In the genomic region with DNA sequence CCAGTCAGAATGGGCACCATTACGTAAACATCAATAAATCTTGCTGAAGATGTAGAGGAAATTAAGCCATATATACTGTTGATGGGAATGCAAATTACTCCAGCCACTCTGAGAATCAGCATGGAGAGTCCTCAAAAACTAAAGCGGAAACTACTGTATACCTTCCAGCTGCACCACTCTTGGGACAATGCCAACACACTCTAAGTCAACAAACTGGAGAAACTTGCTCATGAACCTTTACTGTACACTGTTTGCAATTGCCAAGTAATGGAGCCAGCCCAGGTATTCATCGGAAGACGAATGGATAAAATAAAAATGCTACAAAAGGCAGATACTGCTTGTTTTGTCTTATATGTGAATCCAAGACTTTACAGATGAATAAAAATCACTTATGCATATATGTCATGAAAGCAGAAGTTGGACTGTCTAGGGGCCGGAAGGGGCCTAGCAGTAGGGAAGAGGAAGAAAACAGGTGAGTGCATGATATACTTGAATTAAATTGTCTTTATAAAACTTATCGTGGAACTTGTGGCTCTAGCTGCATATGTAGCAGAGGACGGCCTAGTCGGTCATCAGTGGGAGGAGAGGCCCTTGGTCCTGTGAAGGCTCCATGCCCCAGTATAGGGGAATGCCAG, we compare ENCODE assay signal across 21 mouse cellular contexts. TPM values are rescaled to one million over a fixed set of nuclear protein-coding genes. Genes with fewer than 3 reads are reported as not detected.
DNase-seq lines count a peak whose midpoint lies in the region; ATAC-seq lines count a peak whose summit lies in the region.
"Had no signal": no experiment of that assay in that cellular context is flagged by ENCODE, and none has a peak within 500 bp of the region (broad histone marks: within the 10 kb centered on the region; RNA-seq: fewer than 3 reads in every experiment).

No protein-coding gene starts in this region.

- no peaks in the 10 kb centered on the region for H3K27me3 ChIP-seq in embryonic facial prominence, embryonic 14.5 days (replicated peaks; ENCODE audit: control insufficient read depth, insufficient read depth, low read length)
- H3K27me3 ChIP-seq in embryonic facial prominence, embryonic 10.5 days (replicated peaks; ENCODE audit: low read depth, poor library complexity, severe bottlenecking) = no peaks in the 10 kb centered on the region
- no peaks in the 10 kb centered on the region for H3K27me3 ChIP-seq in neural tube, embryonic 15.5 days (replicated peaks)
- H3K27me3 ChIP-seq: embryonic facial prominence, embryonic 13.5 days; hindbrain, embryonic 12.5 days; limb, embryonic 12.5 days; midbrain, embryonic 12.5 days had no signal

- no peak overlapping the region for H3K27ac ChIP-seq in embryonic facial prominence, embryonic 14.5 days (replicated peaks; ENCODE audit: low read depth, low read length)
- no peak overlapping the region for H3K27ac ChIP-seq in embryonic facial prominence, embryonic 10.5 days (replicated peaks)
- no peak overlapping the region for H3K27ac ChIP-seq in neural tube, embryonic 15.5 days (replicated peaks)
- H3K27ac ChIP-seq: embryonic facial prominence, embryonic 13.5 days; heart, adult 2 months; hindbrain, embryonic 12.5 days; limb, embryonic 12.5 days; macrophage; midbrain, embryonic 12.5 days had no signal

- H3K9me3 ChIP-seq in embryonic facial prominence, embryonic 14.5 days (ENCODE audit: control insufficient read depth, low read length) = no peaks in the 10 kb centered on the region
- H3K9me3 ChIP-seq in embryonic facial prominence, embryonic 10.5 days = no peaks in the 10 kb centered on the region
- H3K9me3 ChIP-seq in neural tube, embryonic 15.5 days (replicated peaks) = no peaks in the 10 kb centered on the region
- H3K9me3 ChIP-seq: embryonic facial prominence, embryonic 13.5 days; hindbrain, embryonic 12.5 days; limb, embryonic 12.5 days; midbrain, embryonic 12.5 days had no signal

- peak; percentile 36 for DNase-seq in embryonic facial prominence, embryonic 14.5 days (ENCODE audit: low spot score)
- DNase-seq in embryonic facial prominence, embryonic 10.5 days (ENCODE audit: low spot score) = no peak
- peak; percentile 45 for DNase-seq in urinary bladder, postnatal 14 days (ENCODE audit: low spot score)
- DNase-seq in urinary bladder, postnatal 25 days (ENCODE audit: low spot score) = no peak
- DNase-seq in lung, postnatal 25 days (ENCODE audit: low spot score) = peak; percentile 46
- no peak for DNase-seq in right cerebral cortex, postnatal 36 days (ENCODE audit: low spot score in 2 of 2)
- DNase-seq in c-Kit-positive CD71-positive TER-119-positive erythroid progenitor cells, embryonic 14.5 days (ENCODE audit: low spot score) = no peak
- DNase-seq: adrenal gland, adult 2 months; cerebellum, adult 18-20 months; gastrocnemius, postnatal 10 days; heart, adult 2 months; layer of hippocampus, adult 9-11 months; thymus, postnatal 36 days had no signal

- no peaks in the 10 kb centered on the region for H3K36me3 ChIP-seq in embryonic facial prominence, embryonic 14.5 days (ENCODE audit: control insufficient read depth, insufficient read depth, low read length)
- H3K36me3 ChIP-seq in embryonic facial prominence, embryonic 10.5 days (replicated peaks) = no peaks in the 10 kb centered on the region
- no peaks in the 10 kb centered on the region for H3K36me3 ChIP-seq in neural tube, embryonic 15.5 days
- H3K36me3 ChIP-seq: embryonic facial prominence, embryonic 13.5 days; hindbrain, embryonic 12.5 days; limb, embryonic 12.5 days; midbrain, embryonic 12.5 days had no signal

- no peak overlapping the region for H3K4me3 ChIP-seq in embryonic facial prominence, embryonic 14.5 days (ENCODE audit: low read depth, low read length)
- no peak overlapping the region for H3K4me3 ChIP-seq in embryonic facial prominence, embryonic 10.5 days
- H3K4me3 ChIP-seq in neural tube, embryonic 15.5 days (replicated peaks) = no peak overlapping the region
- H3K4me3 ChIP-seq: embryonic facial prominence, embryonic 13.5 days; heart, adult 2 months; hindbrain, embryonic 12.5 days; limb, embryonic 12.5 days; midbrain, embryonic 12.5 days had no signal

- no peak overlapping the region for H3K4me2 ChIP-seq in embryonic facial prominence, embryonic 14.5 days (ENCODE audit: low read depth, low read length)
- H3K4me2 ChIP-seq in neural tube, embryonic 15.5 days = no peak overlapping the region
- H3K4me2 ChIP-seq: embryonic facial prominence, embryonic 13.5 days; hindbrain, embryonic 12.5 days; limb, embryonic 12.5 days; midbrain, embryonic 12.5 days had no signal

- WGBS in embryonic facial prominence, embryonic 14.5 days = 85% methylated on average over 8 of the region's 8 CpGs
- WGBS in embryonic facial prominence, embryonic 10.5 days = 92% methylated on average over 8 of the region's 8 CpGs
- 93% methylated on average over 8 of the region's 8 CpGs for WGBS in neural tube, embryonic 15.5 days

- H3K4me1 ChIP-seq in embryonic facial prominence, embryonic 14.5 days (ENCODE audit: control insufficient read depth, insufficient read depth, low read length) = no peaks in the 10 kb centered on the region
- no peaks in the 10 kb centered on the region for H3K4me1 ChIP-seq in embryonic facial prominence, embryonic 10.5 days
- no peaks in the 10 kb centered on the region for H3K4me1 ChIP-seq in neural tube, embryonic 15.5 days
- H3K4me1 ChIP-seq: embryonic facial prominence, embryonic 13.5 days; hindbrain, embryonic 12.5 days; limb, embryonic 12.5 days; midbrain, embryonic 12.5 days had no signal

- ATAC-seq in embryonic facial prominence, embryonic 14.5 days (ENCODE audit: low read depth) = no peak
- ATAC-seq in neural tube, embryonic 15.5 days (ENCODE audit: low FRiP score) = no peak
- ATAC-seq: inflammation-experienced regulatory T-cells, adult 6 months had no signal

- H3K9ac ChIP-seq in embryonic facial prominence, embryonic 14.5 days (ENCODE audit: low read depth, low read length) = no peak overlapping the region
- H3K9ac ChIP-seq in neural tube, embryonic 15.5 days (replicated peaks) = no peak overlapping the region
- H3K9ac ChIP-seq: embryonic facial prominence, embryonic 13.5 days; hindbrain, embryonic 12.5 days; limb, embryonic 12.5 days; midbrain, embryonic 12.5 days had no signal

RNA-seq across cellular contexts. Expression of a gene that starts 50.6 kb away (rescaled TPM):
- polyA plus RNA-seq in embryonic facial prominence, embryonic 14.5 days (2014; fragmentation: Nextera tagmentation; extraction: Ambion mirVana) = 2.3 and 2.4 TPM in 2 replicates
- 0.49 and 0.75 TPM in 2 replicates for polyA plus RNA-seq in embryonic facial prominence, embryonic 10.5 days (2016; fragmentation: Nextera tagmentation; extraction: Ambion mirVana)
- 1.5 and 2.4 TPM in 2 replicates for polyA plus RNA-seq in neural tube, embryonic 15.5 days (2015; fragmentation: Nextera tagmentation; extraction: Ambion mirVana)
- polyA plus RNA-seq: macrophage had no signal

RNA-seq across cellular contexts. Expression of a gene that starts 55.8 kb away (rescaled TPM):
- 0.77 and 1.0 TPM in 2 replicates for polyA plus RNA-seq in embryonic facial prominence, embryonic 14.5 days (2014; fragmentation: Nextera tagmentation; extraction: Ambion mirVana)
- 0.16 and 0.26 TPM in 2 replicates for polyA plus RNA-seq in embryonic facial prominence, embryonic 10.5 days (2016; fragmentation: Nextera tagmentation; extraction: Ambion mirVana)
- 0.63 and 2.0 TPM in 2 replicates for polyA plus RNA-seq in neural tube, embryonic 15.5 days (2015; fragmentation: Nextera tagmentation; extraction: Ambion mirVana)

RNA-seq across cellular contexts. Expression of a gene that starts 55.9 kb away (rescaled TPM):
- polyA plus RNA-seq in embryonic facial prominence, embryonic 14.5 days (2014; fragmentation: Nextera tagmentation; extraction: Ambion mirVana) = 0.18 and 0.40 TPM in 2 replicates
- 0.05 TPM in 1 of 2 replicates, not detected in the other for polyA plus RNA-seq in embryonic facial prominence, embryonic 10.5 days (2016; fragmentation: Nextera tagmentation; extraction: Ambion mirVana)
- polyA plus RNA-seq in neural tube, embryonic 15.5 days (2015; fragmentation: Nextera tagmentation; extraction: Ambion mirVana) = 0.38 and 0.41 TPM in 2 replicates
- polyA plus RNA-seq: midbrain, embryonic 12.5 days; testis, adult 2 months had no signal

Comparison
In these comparisons a context has a peak if more than half of its experiments do, and no peak if none do; other contexts are left out.
1. DNase-seq: peak in embryonic facial prominence, embryonic 14.5 days (single experiment), urinary bladder, postnatal 14 days (single experiment) and lung, postnatal 25 days (single experiment); none in embryonic facial prominence, embryonic 10.5 days (single experiment), urinary bladder, postnatal 25 days (single experiment), right cerebral cortex, postnatal 36 days (0 of 2) and c-Kit-positive CD71-positive TER-119-positive erythroid progenitor cells, embryonic 14.5 days (single experiment).